Mouse (Mus musculus): ENCODE data around the gene Polr2a. TPM values are rescaled to one million over a fixed set of nuclear protein-coding genes. Genes with fewer than 3 reads are reported as not detected.
A peak's percentile ranks its signal among the peaks of the same experiment; 100 is the strongest.

The Polr2a gene
- polyA plus RNA-seq, 1 experiment from 2014 or later: 32.2 TPM

- Histone ChIP-seq H3K9ac (peak within 1 kb of the TSS; percentile 81), H3K27ac (peak within 1 kb of the TSS; percentile 40; the same call in 1 of the 2 replicates), H3K4me2 (replicated peaks) (peak within 1 kb of the TSS; percentile 96), H3K36me3 (no peaks in the 10 kb centered on the region), H3K27me3 (peaks cover 7% of the 10 kb centered on the region; the same call in 1 of the 2 replicates), H3K4me3 (peak within 1 kb of the TSS; percentile 49), H3K4me1 (peaks cover 13% of the 10 kb centered on the region), H3K9me3 (replicated peaks) (no peaks in the 10 kb centered on the region)
- ATAC-seq (ENCODE audit: low FRiP score): peak; percentile 56; the same call in 1 of the 2 replicates
- 2% methylated on average over 34 of the region's 41 CpGs for WGBS
These were observed 62.9 kb downstream of the Polr2a start, which contains the start of the genes Tnfsf12 and Tnfsfm13 for GRCm38 (mm10) chr11:69695361-69696181. Gene Tnfsf12, minus strand, starts transcription at chr11:69695849. Gene Tnfsfm13, minus strand, starts transcription at chr11:69696098.

DNA sequence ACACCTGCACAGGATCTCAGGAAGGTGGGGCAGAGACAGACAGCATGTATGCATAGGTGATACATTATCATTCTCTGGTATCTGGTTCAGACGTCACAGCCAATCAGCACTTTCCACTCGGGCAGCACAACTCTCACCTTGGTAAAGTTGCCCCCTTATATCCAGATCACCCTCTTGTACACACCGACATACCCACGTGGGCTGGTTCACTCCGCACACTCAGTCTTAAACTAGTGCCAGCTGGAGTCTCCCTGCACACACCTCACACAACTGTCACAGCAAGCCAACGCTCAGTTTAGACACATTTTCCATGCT lies 63.4 kb downstream of the Polr2a start:
- H3K9me3 ChIP-seq (replicated peaks): no peaks in the 10 kb centered on the region
- H3K36me3 ChIP-seq: no peaks in the 10 kb centered on the region
- H3K4me2 ChIP-seq (replicated peaks): peak overlapping the region; percentile 96
- peaks cover 7% of the 10 kb centered on the region; the same call in 1 of the 2 replicates for H3K27me3 ChIP-seq
- no peak for ATAC-seq (ENCODE audit: low FRiP score)
- peaks cover 13% of the 10 kb centered on the region for H3K4me1 ChIP-seq
- 23% methylated on average over 6 of the region's 6 CpGs for WGBS
- H3K4me3 ChIP-seq: peak overlapping the region; percentile 49
- H3K9ac ChIP-seq: peak overlapping the region; percentile 81; the same call in 1 of the 2 replicates
- H3K27ac ChIP-seq: 0 out of 2 replicates have a peak overlapping the region, but pooled peaks have one; percentile 40

DNA sequence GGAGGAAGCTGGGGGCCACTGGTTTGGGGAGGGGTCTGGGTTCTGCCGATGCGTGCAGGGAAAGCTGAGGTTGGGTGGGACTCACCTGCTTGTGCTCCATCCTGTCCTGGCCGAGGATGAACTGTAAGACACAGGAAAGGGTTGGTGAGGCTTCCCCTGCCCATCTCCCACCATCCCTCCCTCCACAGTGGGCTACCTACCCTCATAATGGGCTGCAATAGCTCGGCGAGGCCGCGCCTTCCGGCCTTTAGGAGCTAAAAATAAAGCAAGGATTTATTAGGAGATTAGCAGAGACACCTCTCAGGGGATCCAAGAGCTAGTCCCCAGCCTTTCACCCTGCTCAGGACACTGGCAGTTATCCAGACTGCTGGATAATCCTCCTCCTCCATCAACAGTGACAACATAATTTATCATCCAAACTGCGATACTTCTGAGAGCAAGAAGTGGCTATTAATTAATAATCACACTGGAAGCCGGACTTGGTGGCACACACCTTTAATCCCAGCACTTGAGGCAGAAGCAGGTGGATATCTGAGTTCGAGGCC lies 64.9 kb downstream of the Polr2a start:
- H3K9ac ChIP-seq: no peak overlapping the region

DNA sequence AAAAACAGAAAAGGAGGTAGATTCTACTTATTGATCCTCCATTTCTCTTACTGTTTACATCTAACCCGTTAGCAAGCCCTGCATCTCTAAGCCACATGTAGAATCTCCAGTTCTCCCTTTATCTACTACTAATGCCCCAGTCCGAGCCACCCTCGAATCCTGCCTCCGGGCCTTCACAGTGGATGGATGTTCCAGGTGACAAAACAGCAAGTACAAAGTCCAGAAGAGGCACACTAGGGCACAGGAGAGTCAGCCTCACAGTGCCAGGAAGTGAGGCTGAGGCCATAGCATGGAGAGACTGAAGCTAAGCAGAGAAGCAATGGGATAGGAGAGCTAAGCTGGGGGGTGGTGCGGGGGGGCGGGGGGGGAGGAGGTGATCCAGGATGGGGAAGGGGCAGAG lies 65.6 kb downstream of the Polr2a start:
- H3K4me2 ChIP-seq (replicated peaks): no peak overlapping the region
- no peak for ATAC-seq (ENCODE audit: low FRiP score)
- H3K36me3 ChIP-seq: no peaks in the 10 kb centered on the region
- peaks cover 7% of the 10 kb centered on the region; the same call in 1 of the 2 replicates for H3K27me3 ChIP-seq
- H3K4me1 ChIP-seq: peaks cover 13% of the 10 kb centered on the region
- no peak overlapping the region for H3K27ac ChIP-seq
- H3K4me3 ChIP-seq: no peak overlapping the region
- H3K9me3 ChIP-seq (replicated peaks): no peaks in the 10 kb centered on the region
- WGBS: 90% methylated on average over 5 of the region's 6 CpGs
- no peak overlapping the region for H3K9ac ChIP-seq

More for the DNA sequence above, 64.9 kb downstream of the Polr2a start:
- Histone ChIP-seq H3K9me3 (replicated peaks) (no peaks in the 10 kb centered on the region), H3K36me3 (no peaks in the 10 kb centered on the region), H3K4me3 (no peak overlapping the region), H3K27me3 (peaks cover 7% of the 10 kb centered on the region; the same call in 1 of the 2 replicates), H3K4me2 (replicated peaks) (no peak overlapping the region), H3K27ac (no peak overlapping the region), H3K4me1 (peaks cover 13% of the 10 kb centered on the region)
- ATAC-seq (ENCODE audit: low FRiP score): no peak
- 63% methylated on average over 11 of the region's 11 CpGs for WGBS

GRCm38 (mm10) chr11:69692196-69692811 lies 66.1 kb downstream of the Polr2a start:
- Histone ChIP-seq H3K9ac (no peak overlapping the region), H3K4me1 (peaks cover 13% of the 10 kb centered on the region), H3K27me3 (peaks cover 7% of the 10 kb centered on the region; the same call in 1 of the 2 replicates), H3K9me3 (replicated peaks) (no peaks in the 10 kb centered on the region), H3K4me3 (no peak overlapping the region), H3K4me2 (replicated peaks) (no peak overlapping the region), H3K27ac (no peak overlapping the region), H3K36me3 (no peaks in the 10 kb centered on the region)
- no peak for ATAC-seq (ENCODE audit: low FRiP score)
- WGBS: 81% methylated on average over 9 of the region's 9 CpGs

DNA sequence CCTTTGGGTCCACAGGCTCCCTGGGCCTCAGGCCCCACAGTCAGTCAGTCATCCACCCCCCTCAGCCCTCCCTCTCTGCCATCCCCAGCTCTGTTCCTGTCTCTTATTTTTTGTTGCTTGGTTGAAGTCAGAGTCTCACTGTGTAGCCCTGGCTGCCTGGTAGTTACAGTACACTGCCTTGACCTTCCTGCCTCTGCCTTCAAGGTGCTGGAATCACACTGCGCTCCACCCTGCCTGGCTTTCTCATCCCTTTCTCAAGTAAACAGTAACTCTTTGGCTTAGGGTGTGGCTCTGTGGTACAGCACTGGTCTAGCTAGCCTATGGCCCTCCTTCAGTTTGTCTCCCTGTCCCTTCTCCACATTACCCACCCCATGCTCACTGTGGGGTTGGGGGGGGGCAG lies 68.5 kb downstream of the Polr2a start:
- Histone ChIP-seq H3K4me1 (peaks cover 7% of the 10 kb centered on the region), H3K4me3 (no peak overlapping the region), H3K4me2 (replicated peaks) (no peak overlapping the region), H3K36me3 (no peaks in the 10 kb centered on the region), H3K9ac (no peak overlapping the region; the same call in 1 of the 2 replicates), H3K9me3 (replicated peaks) (no peaks in the 10 kb centered on the region), H3K27me3 (peaks cover 7% of the 10 kb centered on the region; the same call in 1 of the 2 replicates), H3K27ac (no peak overlapping the region)
- WGBS: 92% methylated on average over 1 of the region's 1 CpGs
- no peak for ATAC-seq (ENCODE audit: low FRiP score)

DNA sequence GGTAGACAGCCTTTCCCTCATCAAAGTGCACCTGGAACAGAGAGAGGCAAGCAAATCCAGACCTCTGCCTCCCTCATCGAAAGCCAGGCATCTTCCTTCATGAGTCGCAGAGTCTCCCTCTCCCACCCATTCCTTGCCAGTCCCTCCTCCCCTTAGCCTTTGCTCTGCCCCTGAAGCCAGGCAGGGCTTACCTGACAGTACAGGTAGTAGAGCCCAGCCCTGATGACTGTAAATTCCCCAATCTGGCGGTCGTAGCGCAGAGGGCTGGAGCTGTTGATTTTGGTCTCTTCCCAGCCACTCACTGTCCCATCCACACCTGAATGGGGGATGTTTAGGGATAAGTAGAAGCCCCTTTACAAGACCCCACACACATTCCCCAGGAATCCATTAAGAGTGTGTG lies 71.4 kb downstream of the Polr2a start:
- Histone ChIP-seq H3K4me1 (peaks cover 9% of the 10 kb centered on the region; the same call in 1 of the 2 replicates), H3K9me3 (replicated peaks) (no peaks in the 10 kb centered on the region), H3K36me3 (no peaks in the 10 kb centered on the region), H3K27me3 (peaks cover 4% of the 10 kb centered on the region), H3K4me2 (replicated peaks) (no peak overlapping the region), H3K27ac (no peak overlapping the region), H3K4me3 (no peak overlapping the region), H3K9ac (no peak overlapping the region)
- WGBS: 63% methylated on average over 5 of the region's 5 CpGs
- no peak for ATAC-seq (ENCODE audit: low FRiP score)

- Histone ChIP-seq H3K9me3 (replicated peaks) (no peaks in the 10 kb centered on the region), H3K4me1 (peaks cover 9% of the 10 kb centered on the region; the same call in 1 of the 2 replicates), H3K27ac (no peak overlapping the region), H3K4me2 (replicated peaks) (no peak overlapping the region), H3K9ac (no peak overlapping the region), H3K27me3 (peaks cover 4% of the 10 kb centered on the region), H3K4me3 (no peak overlapping the region), H3K36me3 (no peaks in the 10 kb centered on the region)
- 18% methylated on average over 4 of the region's 4 CpGs for WGBS
- ATAC-seq (ENCODE audit: low FRiP score): no peak
These were observed 72.1 kb downstream of the Polr2a start for GRCm38 (mm10) chr11:69686377-69686776.

GRCm38 (mm10) chr11:69685526-69686148 lies 72.8 kb downstream of the Polr2a start, which contains the start of gene Tnfsf13:
Gene Tnfsf13, minus strand, starts transcription at chr11:69685784.
- H3K36me3 ChIP-seq: no peaks in the 10 kb centered on the region
- H3K4me1 ChIP-seq: peaks cover 16% of the 10 kb centered on the region
- ATAC-seq (ENCODE audit: low FRiP score): no peak
- H3K4me2 ChIP-seq (replicated peaks): no peak within 1 kb of the TSS
- H3K27me3 ChIP-seq: peaks cover 4% of the 10 kb centered on the region
- H3K27ac ChIP-seq: peak within 1 kb of the TSS; percentile 0
- 64% methylated on average over 10 of the region's 10 CpGs for WGBS
- H3K9me3 ChIP-seq (replicated peaks): no peaks in the 10 kb centered on the region
- no peak within 1 kb of the TSS for H3K9ac ChIP-seq
- H3K4me3 ChIP-seq: no peak within 1 kb of the TSS

DNA sequence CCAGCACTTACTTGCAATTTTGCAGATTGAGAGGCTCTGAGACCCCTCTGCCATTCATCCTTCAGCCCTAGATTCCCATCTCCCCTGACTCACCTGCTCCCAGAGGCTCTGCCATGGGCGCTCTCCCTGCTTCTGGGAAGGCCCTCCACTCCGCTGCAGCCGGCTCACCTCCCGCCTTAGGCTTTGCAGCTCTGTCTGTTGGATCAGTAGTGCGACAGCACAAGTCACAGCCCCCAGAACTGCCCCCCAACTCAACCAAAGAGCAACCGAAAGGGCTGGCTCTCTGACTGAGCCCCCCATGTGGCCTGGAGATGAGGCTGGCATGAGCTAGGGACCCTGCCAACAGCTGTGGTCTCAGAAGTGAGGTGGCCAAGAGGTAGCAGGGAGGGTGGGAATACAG lies 73.5 kb downstream of the Polr2a start:
- 80% methylated on average over 6 of the region's 6 CpGs for WGBS
- H3K4me1 ChIP-seq: peaks cover 23% of the 10 kb centered on the region
- peaks cover 4% of the 10 kb centered on the region for H3K27me3 ChIP-seq
- no peak for ATAC-seq (ENCODE audit: low FRiP score)
- no peak overlapping the region for H3K27ac ChIP-seq
- no peaks in the 10 kb centered on the region for H3K9me3 ChIP-seq (replicated peaks)
- H3K4me3 ChIP-seq: no peak overlapping the region
- H3K4me2 ChIP-seq (replicated peaks): no peak overlapping the region
- no peak overlapping the region for H3K9ac ChIP-seq
- 0 out of 2 replicates have a peak, but pooled peaks cover 4% of the 10 kb centered on the region for H3K36me3 ChIP-seq

DNA sequence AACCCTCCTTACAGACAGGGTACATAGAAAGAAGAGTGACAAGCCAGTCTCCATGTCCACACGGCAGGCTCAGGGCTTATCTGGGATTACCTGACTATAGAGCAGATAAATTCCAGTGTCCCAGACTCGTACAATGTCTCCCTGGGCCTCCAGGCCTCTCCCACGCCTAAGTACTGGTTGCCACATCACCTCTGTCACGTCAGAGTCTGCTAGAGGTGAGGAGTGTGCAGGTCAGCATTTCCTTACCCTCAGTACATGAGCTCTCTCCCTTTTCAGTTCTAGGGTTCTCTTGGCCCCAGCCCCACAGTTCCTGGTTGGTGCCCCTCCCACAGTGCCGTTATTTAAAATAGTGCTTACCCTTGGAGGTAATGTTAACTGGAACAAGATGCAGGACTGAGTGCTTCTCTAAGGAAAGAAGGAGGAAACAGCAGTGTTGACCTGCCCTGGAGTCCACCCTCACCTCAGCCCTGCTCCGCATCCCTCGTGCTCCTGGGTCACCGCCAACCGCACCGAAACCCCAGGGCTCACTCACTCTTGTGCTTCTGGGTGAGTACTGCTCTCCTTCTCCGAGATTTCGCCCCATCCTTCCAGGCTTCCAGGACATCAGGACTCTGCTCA lies 74.2 kb downstream of the Polr2a start:
- Histone ChIP-seq H3K4me1 (peaks cover 27% of the 10 kb centered on the region), H3K9ac (no peak overlapping the region), H3K36me3 (peaks cover 8% of the 10 kb centered on the region; the same call in 1 of the 2 replicates), H3K4me3 (no peak overlapping the region), H3K4me2 (replicated peaks) (no peak overlapping the region), H3K9me3 (replicated peaks) (no peaks in the 10 kb centered on the region), H3K27ac (no peak overlapping the region), H3K27me3 (peaks cover 4% of the 10 kb centered on the region)
- 83% methylated on average over 12 of the region's 12 CpGs for WGBS
- ATAC-seq (ENCODE audit: low FRiP score): no peak
